Mouse (Mus musculus) lung, adult 2 months (tissue): ENCODE measurements around the gene Dbndd1.

Experiments
- CTCF ChIP-seq: fragments of 200-500 bp; IDR thresholded peaks from 2 replicates; pipeline ENCODE4 v1.5.1; 2011; ENCODE audit warnings: mild to moderate bottlenecking, low read length, control low read depth; ENCODE audit not compliant: insufficient read depth
- POLR2A ChIP-seq: fragments of 200-500 bp; IDR thresholded peaks from 2 replicates; pipeline ENCODE4 v1.6.1; 2011; ENCODE audit warnings: low read depth, mild to moderate bottlenecking, control low read depth, low read length, borderline replicate concordance; ENCODE audit errors: extremely low read depth

GRCm38 (mm10) chr8:123507153-123507552 is 8.1 kb downstream of the Dbndd1 start:
- no peak for TF ChIP-seq CTCF
- no peak for TF ChIP-seq POLR2A
